Mouse (Mus musculus) monocyte, adult 5-6 weeks (primary cell): Measurements from ENCODE around the gene Iltifb. TPM values are rescaled to one million over a fixed set of nuclear protein-coding genes. Genes with fewer than 3 reads are reported as not detected.

Source experiments
- total RNA-seq: library from RNA; stranded (forward); fragments of 200-1000, 200-491, 200-594 nt; gene quantifications from 3 replicates; pipeline ENCODE4 v1.2.3, GENCODE M21; 2017

Iltifb gene
- total RNA-seq, 1 experiment from 2014 or later: not detected

Other genes starting within 250 kb of the Iltifb start
- gene Mdm1, start 153.2 kb downstream of the Iltifb start, total RNA-seq: 225 to 295 TPM (median 275 TPM) in 3 replicates
- not detected in 3 replicates for gene Il22, start 90.1 kb downstream of the Iltifb start, total RNA-seq
- not detected in 3 replicates for gene Gm32717, start 54.3 kb downstream of the Iltifb start, total RNA-seq
- gene Gm32802, start 36.4 kb downstream of the Iltifb start, total RNA-seq: not detected in 3 replicates
- not detected in 3 replicates for gene Gm9040, start 31.9 kb upstream of the Iltifb start, total RNA-seq
- gene Gm9044, start 37.4 kb upstream of the Iltifb start, total RNA-seq: not detected in 3 replicates
- not detected in 3 replicates for gene Gm9045, start 42.8 kb upstream of the Iltifb start, total RNA-seq
- not detected in 3 replicates for gene Gm9046, start 48.2 kb upstream of the Iltifb start, total RNA-seq
- gene Gm9048, start 53.6 kb upstream of the Iltifb start, total RNA-seq: not detected in 3 replicates
- gene Gm9049, start 59.1 kb upstream of the Iltifb start, total RNA-seq: not detected in 3 replicates
- gene Ifng, start 146.0 kb upstream of the Iltifb start, total RNA-seq: 59.4 to 177 TPM (median 69.7 TPM) in 3 replicates